Mouse (Mus musculus): ENCODE results near the gene Rbm8a.

DNA sequence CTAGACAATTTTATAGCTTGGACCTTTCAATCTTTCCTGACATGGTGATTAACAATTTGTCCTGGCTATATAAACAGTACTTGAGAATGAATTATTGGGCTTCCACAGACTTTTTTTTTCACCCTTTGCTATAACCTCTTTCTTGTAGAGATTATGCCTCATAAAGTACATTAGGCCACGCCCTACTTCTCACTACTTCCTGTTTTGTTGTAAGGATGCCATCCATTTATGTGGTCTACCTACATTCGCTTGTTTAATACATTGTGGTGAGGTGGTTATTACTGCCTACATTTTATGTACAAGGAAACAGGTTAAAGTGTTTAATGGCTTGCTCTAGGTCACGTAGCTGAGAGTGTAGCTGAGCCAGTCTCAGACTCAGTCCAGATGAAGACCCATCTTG is 45.4 kb downstream of the Rbm8a start:
- no peak for TF ChIP-seq CTCF (IDR thresholded peaks at IDR 0.05; ENCODE audit: extremely low read depth, insufficient read depth, insufficient read length, insufficient replicate concordance)
- TF ChIP-seq POLR2A (IDR thresholded peaks at IDR 0.05; ENCODE audit: low read depth, low read length) = no peak

All from spleen, adult 2 months (tissue).